Mouse (Mus musculus) erythroblast, embryonic 14.5 days (primary cell): ENCODE measurements around the gene Cd37.

Source experiments
- GATA1 ChIP-seq: IDR thresholded peaks from 2 replicates; pipeline ENCODE4 v1.6.1; 2012; ENCODE audit warnings: low read length, inconsistent platforms, mixed read lengths
- TAL1 ChIP-seq: IDR thresholded peaks from 3 replicates; pipeline ENCODE4 v1.6.1; 2012; ENCODE audit warnings: low read length, inconsistent platforms, mixed read lengths

DNA sequence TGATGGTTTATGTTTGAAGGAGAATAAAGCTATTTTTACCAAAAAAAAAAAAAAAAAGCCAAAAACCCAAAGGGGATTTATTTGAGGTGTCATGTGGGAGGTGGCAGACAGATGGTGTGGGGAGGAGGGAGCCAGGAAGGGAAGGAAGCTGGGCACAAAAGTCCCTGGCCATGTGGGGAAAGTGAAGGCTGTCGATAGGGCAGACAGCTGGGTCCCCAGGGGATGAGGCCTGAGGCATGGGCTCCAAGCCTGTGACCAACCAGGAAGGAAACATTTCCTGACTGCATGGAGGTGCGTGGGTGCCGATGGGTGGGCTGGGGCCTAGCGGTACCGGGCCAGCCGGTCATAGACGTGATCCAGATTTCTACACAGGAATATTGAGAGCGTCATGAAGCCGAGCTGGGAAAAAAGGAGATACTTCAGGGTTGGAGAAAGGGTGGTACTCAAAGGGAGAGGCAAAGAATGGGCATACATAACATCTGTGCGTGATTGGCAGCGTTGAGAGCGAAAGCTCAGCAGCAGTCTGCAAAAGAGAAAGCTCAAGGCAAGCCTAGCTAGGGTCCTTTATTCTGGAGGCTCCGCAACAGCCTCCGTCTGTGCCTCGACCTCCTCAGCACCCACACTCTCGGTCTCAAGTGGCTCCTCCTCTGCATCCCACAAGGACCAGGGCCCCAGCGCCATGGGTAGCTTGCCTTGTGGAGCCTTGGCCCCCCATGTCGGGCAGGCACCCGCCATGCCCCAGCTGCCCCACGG lies 5.2 kb downstream of the Cd37 start:
- TF ChIP-seq GATA1 (no peak), TAL1 (no peak)
